Mouse (Mus musculus) c-Kit-positive CD71-positive TER-119-negative erythroid progenitor cells, embryonic 14.5 days (primary cell): ENCODE measurements around the gene Ncoa6.

ENCODE experiments used
- DNase-seq: peaks from one replicate; pipeline ENCODE4 v3.0.0-alpha.2; 2013; ENCODE audit warnings: low read depth

Ncoa6 gene

DNA sequence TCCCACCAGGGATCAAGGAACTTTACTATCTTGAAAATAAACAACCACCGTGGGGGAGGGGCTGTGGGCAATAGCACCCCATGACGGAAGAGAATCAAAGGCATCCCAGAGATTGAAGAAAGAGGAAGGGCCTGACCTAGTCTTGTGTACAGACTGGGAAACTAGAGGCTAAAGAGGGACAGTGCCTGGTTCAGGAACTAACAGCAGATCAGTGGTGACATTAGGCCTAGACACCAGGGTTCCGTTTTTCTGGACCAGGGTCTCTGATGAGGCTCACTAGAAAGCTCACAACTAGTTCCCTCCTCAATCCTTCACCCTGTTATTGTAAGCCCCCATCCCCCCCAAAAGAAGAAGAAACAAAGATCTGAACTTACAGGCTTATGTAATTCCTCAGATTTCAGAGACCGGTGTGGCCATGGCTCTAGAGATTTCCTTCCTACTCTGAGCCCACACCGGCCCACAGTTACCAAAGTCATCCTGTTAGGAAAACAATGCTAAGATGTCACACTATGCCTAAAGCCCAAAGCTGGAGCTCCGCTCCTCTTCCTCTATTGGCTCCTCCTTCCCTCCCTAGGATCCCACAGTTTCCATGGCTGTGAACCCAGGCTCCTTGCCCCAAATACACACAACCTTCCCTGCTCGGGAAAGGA lies 105.9 kb downstream of the Ncoa6 start:
- no peak for DNase-seq

DNA sequence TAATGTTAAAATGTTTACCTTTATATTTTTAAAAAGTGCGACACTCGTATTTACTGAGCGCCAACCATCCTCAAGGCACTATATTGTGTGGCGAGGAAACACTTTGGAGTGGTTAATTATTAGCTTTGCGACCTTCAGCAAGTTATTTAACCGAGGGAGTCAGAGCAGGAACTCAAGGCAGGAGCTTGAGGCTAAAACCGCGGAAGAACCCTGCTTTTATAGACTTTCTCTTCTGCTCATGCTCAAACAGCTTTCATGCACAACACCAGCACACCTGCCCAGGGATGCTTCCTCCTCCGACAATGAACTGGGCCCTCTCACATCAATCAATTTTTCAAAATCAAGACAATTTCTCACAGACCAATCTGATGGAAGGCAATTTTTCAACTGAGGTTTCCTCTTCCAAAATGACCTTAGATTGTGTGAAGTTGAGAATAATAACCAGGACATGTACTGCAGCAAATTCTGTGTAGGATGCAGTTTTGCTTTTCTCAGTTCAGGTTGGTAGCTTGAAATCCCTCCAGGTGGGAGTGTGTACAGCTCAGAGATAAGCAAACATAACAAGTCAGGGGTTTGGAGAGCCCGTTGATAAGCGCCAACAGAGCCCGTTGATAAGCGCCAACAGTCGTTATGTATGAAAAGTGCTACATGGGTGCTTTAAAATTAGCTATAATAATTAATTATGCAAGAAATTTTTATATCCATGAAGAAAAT lies 115.9 kb downstream of the Ncoa6 start:
- peak; percentile 17 for DNase-seq

DNA sequence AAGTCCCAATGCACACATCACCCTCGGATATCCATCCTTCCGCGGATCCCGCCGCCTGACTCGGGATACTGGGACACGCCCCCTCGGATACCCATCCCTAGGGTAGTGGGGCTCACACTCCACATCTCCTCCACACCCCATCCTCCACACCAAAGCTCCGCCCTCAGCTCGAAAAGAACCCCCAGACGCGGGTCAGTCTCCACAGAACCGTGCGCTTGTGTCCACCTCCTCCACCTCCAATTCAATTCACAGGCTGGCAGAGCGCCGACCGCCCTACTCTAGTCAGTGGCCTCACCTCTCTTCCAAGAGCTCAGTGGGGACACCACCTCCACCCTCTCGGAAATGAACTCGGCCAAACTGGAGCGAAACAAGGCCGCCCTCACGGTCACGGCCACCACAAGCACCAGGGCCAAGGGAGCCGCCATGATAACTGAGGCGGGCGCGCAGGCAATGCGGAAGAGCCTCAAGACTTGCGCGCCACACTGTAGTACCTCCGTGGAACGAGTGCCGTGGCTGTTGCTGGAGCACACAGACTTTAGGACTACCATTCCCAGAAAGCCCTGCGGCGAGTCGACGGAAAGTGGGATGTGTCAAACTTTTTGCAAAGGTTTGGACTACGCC lies 116.6 kb downstream of the Ncoa6 start, which contains the start of gene Pigu:
TSS of gene Pigu (minus strand) at position 460 of the 621 bp plus-strand sequence.
- peak; percentile 97 for DNase-seq

DNA sequence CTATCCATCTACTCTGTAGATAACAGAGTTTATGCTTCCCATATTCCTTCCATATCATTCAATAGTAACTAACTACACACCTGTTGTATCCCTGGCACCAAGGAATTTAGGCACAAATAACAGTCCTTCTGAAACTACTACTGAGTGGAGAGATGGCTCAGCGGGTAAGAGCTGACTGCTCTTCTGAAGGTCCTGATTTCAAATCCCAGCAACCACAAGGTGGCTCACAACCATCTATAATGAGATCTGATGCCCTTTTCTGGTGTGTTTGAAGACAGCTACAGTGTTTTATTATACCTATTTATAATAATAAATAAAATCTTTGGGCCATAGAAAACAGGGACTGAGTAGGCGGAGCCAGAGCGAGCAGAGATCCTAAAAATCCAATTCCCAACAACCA lies 119.3 kb downstream of the Ncoa6 start:
- no peak for DNase-seq

DNA sequence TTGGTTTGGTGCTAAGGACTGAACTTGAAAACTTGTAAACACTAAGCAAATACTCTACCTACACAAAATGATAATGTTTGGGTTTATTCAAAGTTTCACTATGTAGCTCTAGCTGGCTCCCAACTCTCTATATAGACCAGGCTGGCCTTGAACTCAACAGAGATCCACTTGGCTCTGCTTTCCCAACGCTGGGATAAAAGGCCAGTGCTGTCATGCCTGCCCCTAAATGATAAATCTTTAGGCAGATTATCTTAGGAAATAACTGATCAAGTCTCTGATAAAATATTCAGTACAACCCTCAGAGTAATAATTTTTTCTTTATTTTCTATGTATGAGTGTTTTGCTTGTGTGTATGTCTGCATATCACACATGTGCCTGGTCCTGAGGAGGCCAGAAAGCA lies 127.0 kb downstream of the Ncoa6 start:
- no peak for DNase-seq
